Mouse (Mus musculus): ENCODE measurements around the gene Folr1.

- no peak for TF ChIP-seq CTCF (IDR thresholded peaks at IDR 0.05; ENCODE audit: borderline replicate concordance, extremely low read depth, insufficient read depth, insufficient read length)
- no peak for TF ChIP-seq POLR2A (IDR thresholded peaks at IDR 0.05; ENCODE audit: borderline replicate concordance, extremely low read depth, insufficient read depth, insufficient read length, poor library complexity, severe bottlenecking)
Observed at GRCm38 (mm10) chr7:101832372-101832771, 38.2 kb downstream of the Folr1 start.
